Mouse (Mus musculus) olfactory bulb, adult 2 months (tissue): ENCODE results near the gene Ifrd2. TPM values are rescaled to one million over a fixed set of nuclear protein-coding genes. Genes with fewer than 3 reads are reported as not detected.

Experiments
- H3K27ac ChIP-seq: fragments of 200-500 bp; 2 replicates; pipeline ENCODE4 v1.5.1; 2012; ENCODE audit warnings: low read depth, low read length; ENCODE audit not compliant: insufficient read depth
- H3K4me1 ChIP-seq: fragments of 200-500 bp; 2 replicates; pipeline ENCODE4 v1.6.1; 2012; ENCODE audit warnings: low read length; ENCODE audit not compliant: control insufficient read depth, insufficient read depth
- H3K4me3 ChIP-seq: fragments of 200-500 bp; 2 replicates; pipeline ENCODE4 v1.5.1; 2012; ENCODE audit warnings: mild to moderate bottlenecking, low read depth, low read length, moderate library complexity; ENCODE audit not compliant: insufficient read depth
- CTCF ChIP-seq: fragments of 200-500 bp; IDR thresholded peaks from 2 replicates; pipeline ENCODE4 v1.5.1; 2012; ENCODE audit warnings: low read depth, mild to moderate bottlenecking, low read length, moderate library complexity; ENCODE audit not compliant: insufficient read depth
- POLR2A ChIP-seq: fragments of 200-500 bp; IDR thresholded peaks from 2 replicates; pipeline ENCODE4 v1.6.1; 2012; ENCODE audit warnings: mild to moderate bottlenecking, low read depth, low read length, moderate library complexity; ENCODE audit not compliant: insufficient read depth
- WGBS: fragments of 180-500 bp; shearing (Covaris S2); methylation state at CpG from one replicate; pipeline ENCODE4 v1.1.7; 2018; 5-methylcytosine and 5-hydroxymethylcytosine counted together
- polyA plus RNA-seq: library from polyadenylated mRNA; stranded (reverse); fragments of >200 nt; gene quantifications from 2 replicates; pipeline ENCODE4 v1.2.4, GENCODE M21; 2012; ENCODE audit warnings: low replicate concordance; ENCODE audit not compliant: missing spikeins, insufficient read depth, insufficient read length

The Ifrd2 gene
- polyA plus RNA-seq, 1 experiment: not detected

DNA sequence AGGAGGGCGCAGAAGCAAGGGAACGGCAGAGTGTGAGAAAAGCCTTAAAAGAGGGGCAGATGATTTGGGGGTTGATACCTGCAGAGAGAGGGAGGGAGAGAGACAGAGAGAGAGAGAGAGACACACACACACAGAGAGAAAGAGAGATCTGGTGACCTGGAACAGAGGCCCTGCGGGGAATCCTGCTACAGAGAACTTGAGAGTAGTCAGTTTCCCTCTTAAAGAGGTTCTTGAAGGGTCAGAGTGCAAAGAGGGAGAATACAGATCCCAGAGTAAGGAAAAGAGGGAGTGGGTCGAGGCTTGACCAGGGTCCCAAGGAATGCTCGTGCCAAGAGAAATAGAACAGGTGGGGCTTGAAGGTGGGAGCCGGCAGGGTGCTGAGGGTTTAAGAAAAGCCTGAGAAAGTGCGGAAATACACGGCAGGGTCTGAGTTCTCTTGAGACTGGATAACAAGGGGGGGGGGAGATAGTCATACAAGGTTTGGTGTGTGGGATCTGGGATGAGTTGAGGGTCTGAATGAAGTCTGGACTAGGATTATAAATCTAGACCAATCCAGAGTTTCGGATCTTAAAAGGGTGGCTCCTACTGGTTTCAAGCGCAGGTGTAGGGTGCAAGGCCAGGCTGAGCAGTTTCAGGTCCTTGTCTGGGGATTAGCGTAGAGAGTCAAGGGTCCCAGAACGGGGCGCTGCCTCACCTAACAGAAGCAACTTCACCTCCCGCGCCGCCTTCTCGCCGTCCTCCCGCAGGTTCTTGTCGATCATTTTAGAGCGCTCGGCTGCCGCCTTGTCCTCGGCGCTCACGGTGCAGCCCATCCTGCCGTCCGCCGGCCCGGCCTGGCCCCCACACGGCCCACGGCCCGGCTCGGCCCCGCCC is 47.2 kb downstream of the Ifrd2 start:
- Histone ChIP-seq H3K27ac (peak overlapping the region; percentile 80), H3K4me3 (peak overlapping the region; percentile 95), H3K4me1 (peaks cover 41% of the 10 kb centered on the region)
- WGBS: 2% methylated on average over 35 of the region's 35 CpGs
- TF ChIP-seq CTCF (no peak), POLR2A (no peak)

DNA sequence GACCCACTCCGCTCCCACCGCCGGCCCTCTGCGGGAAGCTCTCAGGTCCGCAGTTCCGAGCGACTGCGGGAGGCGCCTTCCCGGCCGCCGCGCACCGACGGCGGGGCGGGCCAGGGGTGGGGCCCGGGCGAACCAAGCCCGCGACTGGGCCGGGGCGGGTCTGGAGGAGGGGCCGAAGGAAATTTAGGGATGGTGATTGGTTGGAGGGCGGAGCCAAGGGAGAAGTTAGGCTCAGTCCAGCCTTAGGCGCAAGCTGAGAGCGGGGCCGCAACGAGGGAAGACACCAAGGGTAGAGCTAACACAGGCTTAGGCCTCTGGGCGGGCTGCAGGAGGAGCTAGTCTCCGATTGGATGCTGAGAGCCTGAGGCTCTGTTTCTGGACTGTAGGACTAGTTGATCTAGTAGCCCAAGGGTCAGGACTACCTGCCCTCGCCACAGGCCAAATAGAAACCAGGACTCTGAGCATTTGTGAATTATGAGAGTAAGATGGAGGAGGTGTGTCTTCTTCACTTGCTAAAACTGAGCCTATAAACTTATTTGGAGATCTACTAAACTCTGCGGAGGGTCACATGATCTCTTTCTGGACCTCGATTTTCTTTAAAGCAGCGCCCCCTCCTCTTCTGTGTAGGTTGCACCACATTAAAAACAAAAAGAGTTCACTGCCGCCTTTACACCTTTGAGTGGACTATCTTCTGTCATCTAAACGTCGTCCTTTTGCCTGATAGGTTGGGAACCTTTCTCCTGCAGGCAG is 48.0 kb downstream of the Ifrd2 start, which contains the start of gene Gnai2:
Gnai2 (minus strand) TSS at position 89 of the 750 bp plus-strand sequence.
- Histone ChIP-seq H3K4me1 (peaks cover 34% of the 10 kb centered on the region), H3K4me3 (peak within 1 kb of the TSS; percentile 95), H3K27ac (peak within 1 kb of the TSS; percentile 80)
- TF ChIP-seq POLR2A: peak; percentile 93
- no peak for TF ChIP-seq CTCF
- WGBS: 10% methylated on average over 38 of the region's 38 CpGs

- TF ChIP-seq CTCF: no peak
- TF ChIP-seq POLR2A: no peak
- 25% methylated on average over 7 of the region's 7 CpGs for WGBS
- Histone ChIP-seq H3K4me3 (no peak overlapping the region), H3K27ac (no peak overlapping the region; the same call in 1 of the 2 replicates), H3K4me1 (peaks cover 23% of the 10 kb centered on the region)
Observed at GRCm38 (mm10) chr9:107637070-107637469, 49.6 kb downstream of the Ifrd2 start.

- no peak overlapping the region for H3K27ac ChIP-seq
- H3K4me3 ChIP-seq: no peak overlapping the region
- 51% methylated on average over 8 of the region's 8 CpGs for WGBS
- peaks cover 8% of the 10 kb centered on the region for H3K4me1 ChIP-seq
- TF ChIP-seq CTCF (no peak), POLR2A (no peak)
Observed at GRCm38 (mm10) chr9:107640257-107640772, 52.9 kb downstream of the Ifrd2 start.

- TF ChIP-seq POLR2A: no peak
- TF ChIP-seq CTCF: no peak
- no peak overlapping the region for H3K27ac ChIP-seq
- H3K4me3 ChIP-seq: no peak overlapping the region
- peaks cover 8% of the 10 kb centered on the region for H3K4me1 ChIP-seq
- 40% methylated on average over 8 of the region's 8 CpGs for WGBS
Observed at GRCm38 (mm10) chr9:107641666-107642065, 54.2 kb downstream of the Ifrd2 start.

Other genes starting within 250 kb of the Ifrd2 start
- gene Hemk1, start 249.3 kb upstream of the Ifrd2 start, polyA plus RNA-seq: not detected in 2 replicates
- gene 6430571L13Rik, start 247.0 kb upstream of the Ifrd2 start, polyA plus RNA-seq: not detected in 2 replicates
- not detected in 2 replicates for gene Cacna2d2, start 188.0 kb upstream of the Ifrd2 start, polyA plus RNA-seq
- not detected in 2 replicates for gene Tmem115, start 53.7 kb upstream of the Ifrd2 start, polyA plus RNA-seq
- not detected in 2 replicates for gene Cyb561d2, start 45.4 kb upstream of the Ifrd2 start, polyA plus RNA-seq
- gene Nprl2, start 45.4 kb upstream of the Ifrd2 start, polyA plus RNA-seq: not detected in 2 replicates
- gene Zmynd10, start 40.3 kb upstream of the Ifrd2 start, polyA plus RNA-seq: not detected in 2 replicates
- gene Rassf1, start 36.1 kb upstream of the Ifrd2 start, polyA plus RNA-seq: not detected in 2 replicates
- gene Tusc2, start 24.4 kb upstream of the Ifrd2 start, polyA plus RNA-seq: not detected in 2 replicates
- gene Hyal2, start 19.7 kb upstream of the Ifrd2 start, polyA plus RNA-seq: not detected in 2 replicates
- gene Hyal1, start 10.7 kb upstream of the Ifrd2 start, polyA plus RNA-seq: not detected in 2 replicates
- gene Naa80, start 8.8 kb upstream of the Ifrd2 start, polyA plus RNA-seq: not detected in 2 replicates
- not detected in 2 replicates for gene Hyal3, start 6.8 kb upstream of the Ifrd2 start, polyA plus RNA-seq
- not detected in 2 replicates for gene Sema3b, start 21.6 kb downstream of the Ifrd2 start, polyA plus RNA-seq
- 1,429 TPM in 1 of 2 replicates, not detected in the other for gene Gnai2, start 47.7 kb downstream of the Ifrd2 start, polyA plus RNA-seq
- gene Slc38a3, start 81.9 kb downstream of the Ifrd2 start, polyA plus RNA-seq: not detected in 2 replicates
- gene Gnat1, start 92.1 kb downstream of the Ifrd2 start, polyA plus RNA-seq: not detected in 2 replicates
- not detected in 2 replicates for gene Sema3f, start 122.8 kb downstream of the Ifrd2 start, polyA plus RNA-seq
- 401 and 773 TPM in 2 replicates for gene Rbm5, start 183.4 kb downstream of the Ifrd2 start, polyA plus RNA-seq